Mouse (Mus musculus): ENCODE results near the gene Sox1. TPM values are rescaled to one million over a fixed set of nuclear protein-coding genes. Genes with fewer than 3 reads are reported as not detected.

Sox1 gene
- polyA plus RNA-seq, 1 experiment = not detected

DNA sequence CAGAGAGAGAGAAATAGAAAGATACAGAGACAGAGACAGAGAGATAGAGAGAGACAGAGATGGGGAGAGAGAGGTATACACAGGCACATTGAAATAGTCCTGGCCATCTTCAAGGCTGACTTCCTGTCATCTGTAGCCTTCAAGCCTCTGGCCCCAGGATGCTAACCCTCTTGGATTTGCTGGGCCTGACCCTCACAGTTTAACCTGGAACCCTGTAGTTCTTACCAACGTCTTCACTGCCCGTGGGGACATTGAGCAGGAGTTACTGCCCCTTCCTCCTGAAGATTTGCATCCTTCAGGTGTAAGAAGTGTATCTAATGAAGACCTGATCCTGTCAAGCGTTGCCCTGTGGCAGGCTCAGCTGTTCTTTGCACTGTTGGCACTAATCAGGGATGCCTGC lies 14.0 kb upstream of the Sox1 start:
- no peaks in the 10 kb centered on the region for H3K9me3 ChIP-seq
- peaks cover 71% of the 10 kb centered on the region for H3K27me3 ChIP-seq (replicated peaks)

DNA sequence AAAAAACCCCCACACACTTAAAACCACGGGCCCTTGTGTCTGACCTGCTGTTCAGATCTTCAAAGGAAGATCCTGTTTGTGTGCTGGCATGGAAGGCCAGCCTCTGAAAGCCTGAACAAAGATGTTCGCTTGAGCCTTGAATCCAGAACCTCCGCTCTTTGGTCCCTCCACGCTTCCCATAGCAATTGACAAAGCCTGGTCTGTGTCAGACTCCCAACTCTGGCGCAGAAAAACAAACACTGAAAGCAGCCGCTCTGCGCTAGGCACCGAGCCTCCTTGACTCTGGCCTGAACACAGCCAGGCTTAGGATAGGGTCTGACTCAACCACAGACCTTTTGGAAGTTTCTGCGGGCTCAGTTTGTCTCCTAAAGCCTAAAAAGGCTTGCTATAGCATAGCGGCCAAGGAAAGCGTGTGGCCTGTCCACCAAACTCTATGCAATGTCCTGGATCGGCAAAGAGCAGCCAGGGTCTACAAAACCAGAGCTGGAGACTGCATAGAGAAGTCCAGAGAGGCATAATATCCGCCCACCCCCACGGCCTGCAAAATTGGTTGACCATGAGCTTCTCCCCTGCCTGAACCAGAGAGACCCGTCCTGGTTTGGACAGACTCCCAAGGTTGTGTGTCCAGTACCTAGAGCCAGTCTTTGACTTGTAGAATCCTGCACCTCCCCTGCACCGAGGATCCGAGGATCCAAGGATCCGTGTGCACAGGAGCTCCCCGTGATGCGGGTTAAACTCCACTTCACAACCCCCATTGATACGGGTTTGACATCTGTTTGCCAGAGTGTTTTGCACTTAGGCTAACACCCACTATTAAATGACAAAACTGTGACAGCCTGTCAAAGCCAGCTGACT lies 12.2 kb upstream of the Sox1 start:
- H3K36me3 ChIP-seq (replicated peaks; ENCODE audit: low read length) = no peaks in the 10 kb centered on the region
- H3K4me1 ChIP-seq = peaks cover 28% of the 10 kb centered on the region
- TF ChIP-seq FLI1 (IDR thresholded peaks at IDR 0.05; ENCODE audit: low read length) = no peak
- no peak for TF ChIP-seq GATA1 (IDR thresholded peaks at IDR 0.05; ENCODE audit: borderline replicate concordance, low read length)
- H3K4me3 ChIP-seq (replicated peaks) = no peak overlapping the region
- 0 out of 2 replicates have a peak, but pooled peaks cover 3% of the 10 kb centered on the region for H3K9me3 ChIP-seq
- peaks cover 86% of the 10 kb centered on the region for H3K27me3 ChIP-seq (replicated peaks)

More for the DNA sequence above, 14.0 kb upstream of the Sox1 start:
- Histone ChIP-seq H3K36me3 (replicated peaks; ENCODE audit: low read length) (no peaks in the 10 kb centered on the region), H3K4me3 (replicated peaks) (no peak overlapping the region), H3K4me1 (peaks cover 21% of the 10 kb centered on the region)
- TF ChIP-seq FLI1 (IDR thresholded peaks at IDR 0.05; ENCODE audit: low read length) (no peak), GATA1 (IDR thresholded peaks at IDR 0.05; ENCODE audit: borderline replicate concordance, low read length) (no peak)

DNA sequence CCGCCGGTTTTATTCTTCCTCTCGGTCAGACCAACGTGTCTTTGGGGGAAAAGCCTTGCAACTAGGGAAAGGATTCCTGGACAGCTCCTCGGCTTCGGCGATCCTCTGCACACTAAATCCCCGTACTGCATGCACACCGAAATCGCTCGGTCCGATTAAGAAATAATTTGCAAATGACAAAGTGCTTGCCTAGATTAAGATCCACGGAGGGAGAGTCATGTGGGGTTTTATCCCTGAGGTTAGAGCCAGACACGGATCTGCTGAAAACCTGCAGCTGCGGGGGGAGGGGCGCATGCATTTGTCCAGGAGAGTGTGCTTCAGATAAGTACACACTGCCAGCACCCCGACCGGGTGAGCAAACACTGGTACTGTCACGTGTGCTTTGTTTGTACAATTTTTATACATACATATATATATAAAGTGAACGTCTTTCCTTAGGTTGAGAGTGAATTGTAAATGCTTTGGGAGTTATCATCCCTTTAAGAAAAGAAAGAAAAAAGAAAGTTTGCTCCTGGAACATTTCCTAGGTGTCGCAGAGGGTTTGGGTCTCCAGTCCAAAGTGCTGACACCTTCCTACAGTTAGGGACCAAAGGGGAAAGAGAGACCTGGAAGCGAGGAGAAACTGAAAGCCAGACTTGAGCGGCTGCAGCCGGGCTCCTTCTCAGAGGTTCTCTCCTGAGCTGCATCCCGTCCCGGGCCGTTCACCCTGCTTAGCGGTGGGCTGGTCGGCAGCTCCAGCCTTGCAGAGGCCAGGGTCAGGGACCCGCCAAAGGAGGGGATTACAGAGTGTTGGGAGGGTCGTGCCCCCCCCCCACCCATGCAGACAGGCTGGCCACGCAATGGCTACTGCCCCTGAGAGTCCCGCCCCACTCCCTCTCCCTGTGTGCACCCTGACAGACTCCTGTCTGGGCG lies 10.9 kb upstream of the Sox1 start:
- Histone ChIP-seq H3K4me3 (replicated peaks) (peak overlapping the region; percentile 75), H3K9me3 (0 out of 2 replicates have a peak, but pooled peaks cover 3% of the 10 kb centered on the region), H3K27me3 (replicated peaks) (peaks cover 96% of the 10 kb centered on the region), H3K4me1 (peaks cover 28% of the 10 kb centered on the region), H3K36me3 (replicated peaks; ENCODE audit: low read length) (no peaks in the 10 kb centered on the region)
- TF ChIP-seq GATA1 (IDR thresholded peaks at IDR 0.05; ENCODE audit: borderline replicate concordance, low read length) (no peak), FLI1 (IDR thresholded peaks at IDR 0.05; ENCODE audit: low read length) (no peak)

DNA sequence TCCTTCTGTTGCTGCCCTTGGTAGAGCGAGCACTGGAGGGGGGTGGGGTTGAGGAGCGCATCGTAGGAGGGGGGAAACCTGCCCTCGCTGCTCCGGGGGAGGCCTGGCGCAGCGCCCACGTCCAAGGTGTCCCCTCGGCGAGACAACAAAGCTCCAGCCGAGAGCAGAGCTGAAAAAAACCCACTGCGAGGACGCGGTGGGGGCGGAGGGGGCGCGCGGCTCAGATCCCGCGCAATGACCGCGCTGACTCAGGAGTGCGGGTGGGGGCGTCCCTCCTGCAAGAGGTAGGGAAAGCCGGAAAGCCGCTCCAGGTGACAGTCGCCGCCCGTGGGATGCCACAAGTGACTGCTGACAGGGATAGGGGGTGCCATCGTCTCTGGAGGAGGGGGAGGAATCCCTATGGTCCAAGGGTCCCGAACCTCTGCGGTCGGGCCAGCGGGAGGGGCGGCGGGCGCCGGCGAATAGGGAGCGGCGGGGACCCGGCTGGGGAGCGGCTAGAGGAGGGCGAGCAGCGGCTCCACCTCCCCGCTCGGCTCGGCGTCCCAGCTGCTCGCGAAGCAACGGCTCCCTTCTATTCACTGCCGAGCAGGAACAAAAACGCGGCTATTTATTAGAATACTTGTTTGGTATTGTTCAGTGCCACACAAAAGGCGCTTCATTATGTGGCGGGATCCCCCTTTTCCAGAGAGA lies 10.0 kb upstream of the Sox1 start:
- H3K9me3 ChIP-seq = 0 out of 2 replicates have a peak, but pooled peaks cover 3% of the 10 kb centered on the region
- H3K4me1 ChIP-seq = peaks cover 28% of the 10 kb centered on the region
- peak overlapping the region; percentile 62 for H3K4me3 ChIP-seq (replicated peaks)
- no peaks in the 10 kb centered on the region for H3K36me3 ChIP-seq (replicated peaks; ENCODE audit: low read length)
- TF ChIP-seq GATA1 (IDR thresholded peaks at IDR 0.05; ENCODE audit: borderline replicate concordance, low read length) (no peak), FLI1 (IDR thresholded peaks at IDR 0.05; ENCODE audit: low read length) (no peak)
- H3K27me3 ChIP-seq (replicated peaks) = peaks cover 99% of the 10 kb centered on the region

DNA sequence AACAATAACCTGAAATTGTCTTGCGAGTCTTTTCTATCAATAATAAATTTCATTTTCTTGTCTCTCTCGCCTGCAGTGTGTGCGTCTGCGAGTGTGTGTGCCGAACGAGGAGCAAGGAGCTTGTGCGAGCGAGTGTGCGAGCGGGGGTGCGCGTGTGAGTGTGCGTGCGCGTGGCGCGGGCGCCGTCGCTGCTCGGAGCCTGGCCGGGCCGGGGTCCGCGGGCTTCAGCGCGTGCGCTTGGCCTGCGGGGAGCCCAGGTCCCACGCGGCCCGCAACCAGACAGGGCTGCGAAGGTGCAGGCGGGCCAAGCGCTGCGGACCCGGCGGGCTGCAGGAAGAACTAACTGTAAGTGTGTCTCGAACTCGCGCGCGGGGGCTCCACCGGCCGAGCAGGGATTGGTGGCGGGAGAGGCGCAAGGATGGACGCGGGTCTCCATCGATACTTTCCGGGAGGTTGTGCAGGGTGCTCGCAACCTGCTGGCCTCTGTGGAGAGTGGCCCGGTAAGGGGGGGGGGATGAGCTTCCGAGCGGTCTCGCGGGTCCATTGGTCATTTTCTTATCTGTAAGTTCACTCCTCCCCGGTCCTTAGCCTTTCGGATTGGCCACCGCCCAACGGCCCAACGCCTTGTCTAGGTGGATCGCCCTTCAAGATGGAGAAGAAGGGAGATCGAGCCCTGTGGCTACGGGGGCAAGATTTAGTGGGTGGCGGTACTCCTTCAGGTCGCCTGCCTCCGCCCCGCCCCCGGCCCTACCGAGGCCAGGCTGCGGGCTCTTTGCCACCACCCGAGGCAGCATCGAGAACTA lies 9.2 kb upstream of the Sox1 start:
- 0 out of 2 replicates have a peak, but pooled peaks cover 3% of the 10 kb centered on the region for H3K9me3 ChIP-seq
- no peak overlapping the region for H3K4me3 ChIP-seq (replicated peaks)
- no peak for TF ChIP-seq FLI1 (IDR thresholded peaks at IDR 0.05; ENCODE audit: low read length)
- TF ChIP-seq GATA1 (IDR thresholded peaks at IDR 0.05; ENCODE audit: borderline replicate concordance, low read length) = no peak
- H3K27me3 ChIP-seq (replicated peaks) = peaks cover 99% of the 10 kb centered on the region
- no peaks in the 10 kb centered on the region for H3K36me3 ChIP-seq (replicated peaks; ENCODE audit: low read length)
- H3K4me1 ChIP-seq = peaks cover 28% of the 10 kb centered on the region

DNA sequence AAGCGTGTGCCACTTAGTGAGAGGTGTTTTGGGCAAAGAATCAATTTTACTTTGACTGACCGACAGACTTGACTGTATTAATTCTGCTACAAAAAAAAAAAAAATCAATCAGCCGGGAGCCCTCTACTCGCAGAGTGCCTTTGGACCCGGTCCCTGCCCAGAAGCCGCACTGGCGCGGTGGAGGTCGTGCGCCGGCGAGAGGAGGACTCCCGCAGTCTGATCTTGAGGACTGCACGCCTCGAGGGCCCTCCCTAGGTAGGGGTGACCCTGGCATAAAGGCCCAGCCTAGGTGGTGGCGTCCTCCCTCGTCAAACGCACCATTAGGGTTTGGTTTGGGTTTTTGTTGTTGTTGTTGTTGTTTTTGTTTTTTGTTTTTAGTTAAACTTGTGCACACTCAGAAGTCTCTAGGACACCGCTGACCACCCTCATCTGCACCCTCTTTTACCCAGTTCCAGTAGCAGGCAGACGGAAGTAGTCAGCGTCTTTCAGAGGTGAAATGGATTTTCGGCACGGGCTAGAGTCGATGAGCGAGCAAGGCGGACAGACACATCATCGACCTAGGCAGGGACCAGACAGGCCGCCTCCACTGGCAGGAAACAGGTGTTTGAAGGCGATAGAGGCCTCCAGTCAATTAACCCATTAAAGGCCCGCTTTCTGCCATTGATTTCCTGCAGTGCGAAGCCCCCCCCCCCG lies 8.4 kb upstream of the Sox1 start:
- H3K4me3 ChIP-seq (replicated peaks) = no peak overlapping the region
- no peak for TF ChIP-seq FLI1 (IDR thresholded peaks at IDR 0.05; ENCODE audit: low read length)
- 0 out of 2 replicates have a peak, but pooled peaks cover 3% of the 10 kb centered on the region for H3K9me3 ChIP-seq
- H3K27me3 ChIP-seq (replicated peaks) = peaks cover 99% of the 10 kb centered on the region
- H3K36me3 ChIP-seq (replicated peaks; ENCODE audit: low read length) = no peaks in the 10 kb centered on the region
- H3K4me1 ChIP-seq = peaks cover 28% of the 10 kb centered on the region

DNA sequence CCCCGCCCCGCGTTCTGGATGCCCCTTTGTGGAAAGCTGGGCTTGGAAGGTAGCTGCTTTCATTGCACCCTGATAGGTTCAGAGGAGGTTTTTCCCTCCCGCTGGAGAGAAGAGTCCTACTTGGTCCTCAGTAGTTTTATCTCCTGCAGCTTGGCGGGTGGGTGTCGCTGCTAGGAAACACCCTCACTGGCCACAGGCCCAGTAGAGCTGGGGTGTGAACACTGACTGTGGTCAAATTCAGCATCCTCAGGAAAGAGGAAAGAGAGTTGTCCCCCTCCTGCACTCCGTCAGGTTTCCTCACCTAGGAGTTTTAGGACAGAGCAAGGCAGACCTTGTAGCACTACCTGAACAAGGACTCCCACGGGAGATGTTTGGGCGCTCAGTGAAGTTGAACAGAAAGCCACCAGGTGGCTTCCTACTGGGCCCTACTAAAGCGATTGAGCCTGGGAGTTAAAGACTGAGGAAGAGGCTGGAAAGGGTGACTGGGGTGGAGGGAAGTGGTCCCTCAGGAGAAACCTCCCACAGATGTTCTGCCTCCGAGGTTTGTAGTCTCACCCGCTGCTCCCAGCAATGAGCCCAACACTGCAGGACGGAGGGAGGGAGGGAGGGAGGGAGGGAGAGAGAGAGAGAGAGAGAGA lies 7.8 kb upstream of the Sox1 start:
- peaks cover 99% of the 10 kb centered on the region for H3K27me3 ChIP-seq (replicated peaks)
- no peak overlapping the region for H3K4me3 ChIP-seq (replicated peaks)
- H3K36me3 ChIP-seq (replicated peaks; ENCODE audit: low read length) = no peaks in the 10 kb centered on the region
- peaks cover 28% of the 10 kb centered on the region for H3K4me1 ChIP-seq
- H3K9me3 ChIP-seq = 0 out of 2 replicates have a peak, but pooled peaks cover 5% of the 10 kb centered on the region
- no peak for TF ChIP-seq GATA1 (IDR thresholded peaks at IDR 0.05; ENCODE audit: borderline replicate concordance, low read length)
- no peak for TF ChIP-seq FLI1 (IDR thresholded peaks at IDR 0.05; ENCODE audit: low read length)

DNA sequence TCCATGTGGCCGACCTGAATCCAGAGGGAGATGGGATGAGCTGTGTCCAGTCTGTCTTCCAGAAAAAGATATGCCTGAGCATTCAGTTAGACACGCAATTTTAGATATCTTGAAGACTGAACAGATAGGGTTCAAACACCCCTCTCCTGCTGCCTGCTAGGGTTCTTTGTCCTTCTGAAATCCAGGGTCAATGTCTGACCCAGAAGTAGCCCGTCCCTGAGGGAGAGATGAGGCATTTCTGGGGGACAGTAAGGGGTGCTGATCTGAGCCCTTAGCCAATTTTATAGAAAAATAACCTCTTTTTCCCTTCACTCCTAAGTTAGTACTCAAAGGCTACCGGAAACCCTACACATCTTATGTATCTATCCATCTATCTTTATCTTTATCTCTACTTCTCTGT lies 7.2 kb upstream of the Sox1 start:
- Histone ChIP-seq H3K4me3 (replicated peaks) (no peak overlapping the region), H3K36me3 (replicated peaks; ENCODE audit: low read length) (no peaks in the 10 kb centered on the region), H3K9me3 (0 out of 2 replicates have a peak, but pooled peaks cover 5% of the 10 kb centered on the region), H3K27me3 (replicated peaks) (peaks cover 99% of the 10 kb centered on the region), H3K4me1 (peaks cover 28% of the 10 kb centered on the region)
- no peak for TF ChIP-seq FLI1 (IDR thresholded peaks at IDR 0.05; ENCODE audit: low read length)
- TF ChIP-seq GATA1 (IDR thresholded peaks at IDR 0.05; ENCODE audit: borderline replicate concordance, low read length) = no peak

All from megakaryocyte, embryonic 14.5 days (primary cell).